Mouse (Mus musculus) right cerebral cortex, adult 18-20 months (tissue): ENCODE results near the gene Ctsl.

Experiments used
- DNase-seq: peaks from one replicate; pipeline ENCODE4 v3.0.0; 2022; ENCODE audit warnings: mixed read lengths

Gene Ctsl

GRCm38 (mm10) chr13:64369805-64370172, 901 bp downstream of the Ctsl start:
- no peak for DNase-seq

- DNase-seq: no peak
Measured at GRCm38 (mm10) chr13:64368596-64368995, 2.1 kb downstream of the Ctsl start.

GRCm38 (mm10) chr13:64367615-64368014, 3.1 kb downstream of the Ctsl start:
- DNase-seq: no peak

- no peak for DNase-seq
Measured at GRCm38 (mm10) chr13:64365326-64365725, 5.4 kb downstream of the Ctsl start.

GRCm38 (mm10) chr13:64364258-64364657, 6.4 kb downstream of the Ctsl start:
- no peak for DNase-seq

- DNase-seq: no peak
Measured at GRCm38 (mm10) chr13:64362139-64362538, 8.6 kb downstream of the Ctsl start.

GRCm38 (mm10) chr13:64361020-64361419, 9.7 kb downstream of the Ctsl start:
- no peak for DNase-seq

- no peak for DNase-seq
Measured at GRCm38 (mm10) chr13:64359702-64360101, 11.0 kb downstream of the Ctsl start.

- no peak for DNase-seq
Measured at GRCm38 (mm10) chr13:64358476-64358875, 12.2 kb downstream of the Ctsl start.

- DNase-seq: no peak
Measured at GRCm38 (mm10) chr13:64357389-64357788, 13.3 kb downstream of the Ctsl start.

- DNase-seq: no peak
Measured at GRCm38 (mm10) chr13:64349474-64349873, 21.2 kb downstream of the Ctsl start.

GRCm38 (mm10) chr13:64344082-64344501, 26.6 kb downstream of the Ctsl start:
- peak; percentile 46 for DNase-seq

GRCm38 (mm10) chr13:64343598-64343997, 27.1 kb downstream of the Ctsl start:
- DNase-seq: peak; percentile 59

GRCm38 (mm10) chr13:64335546-64336132, 35.1 kb downstream of the Ctsl start:
- DNase-seq: no peak

GRCm38 (mm10) chr13:64333102-64333501, 37.6 kb downstream of the Ctsl start:
- no peak for DNase-seq

GRCm38 (mm10) chr13:64332321-64332720, 38.4 kb downstream of the Ctsl start:
- no peak for DNase-seq

GRCm38 (mm10) chr13:64322561-64323281, 48.0 kb downstream of the Ctsl start:
- DNase-seq: no peak

GRCm38 (mm10) chr13:64320334-64320733, 50.4 kb downstream of the Ctsl start:
- no peak for DNase-seq

- no peak for DNase-seq
Measured at GRCm38 (mm10) chr13:64319782-64320181, 50.9 kb downstream of the Ctsl start.

- DNase-seq: no peak
Measured at GRCm38 (mm10) chr13:64318355-64318754, 52.3 kb downstream of the Ctsl start.

- no peak for DNase-seq
Measured at GRCm38 (mm10) chr13:64315483-64316050, 55.1 kb downstream of the Ctsl start.

GRCm38 (mm10) chr13:64314041-64314440, 56.6 kb downstream of the Ctsl start:
- no peak for DNase-seq

GRCm38 (mm10) chr13:64312916-64313289, 57.8 kb downstream of the Ctsl start:
- no peak for DNase-seq
